26 mouse cellular contexts compared by ENCODE assay signal in the genomic region with DNA sequence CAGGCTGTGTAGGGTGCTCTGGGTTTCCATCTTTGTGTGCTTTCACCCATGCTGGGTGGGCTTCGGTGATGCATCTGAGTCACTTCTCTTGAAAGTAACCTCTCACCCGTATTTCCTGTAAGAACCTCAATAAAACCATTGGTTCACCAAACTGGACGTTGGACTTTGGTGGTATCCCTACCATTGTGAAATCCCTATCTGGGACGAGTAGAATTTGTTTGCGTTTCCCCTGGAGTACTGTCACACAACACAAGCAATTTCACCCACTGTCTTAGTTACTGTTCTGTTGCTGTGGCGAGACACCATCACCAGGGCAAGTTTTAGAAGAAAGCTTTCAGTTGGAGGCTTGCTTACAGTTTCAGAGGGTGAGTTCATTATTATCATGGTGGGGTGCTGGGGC. TPM values are rescaled to one million over a fixed set of nuclear protein-coding genes. Genes with fewer than 3 reads are reported as not detected.
"Had no signal": no experiment of that assay in that cellular context is flagged by ENCODE, and none has a peak within 500 bp of the region (broad histone marks: within the 10 kb centered on the region; RNA-seq: fewer than 3 reads in every experiment).

No protein-coding gene starts in this region.

- H3K4me2 ChIP-seq: forebrain, embryonic 15.5 days; heart, embryonic 11.5 days; heart, embryonic 13.5 days; heart, embryonic 15.5 days; hindbrain, embryonic 13.5 days; hindbrain, embryonic 15.5 days; kidney, embryonic 15.5 days had no signal

- H3K9ac ChIP-seq: forebrain, embryonic 15.5 days; forebrain, postnatal 0 days; heart, embryonic 13.5 days; heart, embryonic 15.5 days; hindbrain, embryonic 13.5 days; hindbrain, embryonic 15.5 days; kidney, embryonic 15.5 days had no signal

- H3K4me1 ChIP-seq: forebrain, embryonic 15.5 days; hindbrain, embryonic 15.5 days; kidney, embryonic 15.5 days had no signal

- H3K4me3 ChIP-seq: forebrain, embryonic 15.5 days; heart, adult 2 months; heart, embryonic 13.5 days; heart, embryonic 15.5 days; hindbrain, embryonic 13.5 days; hindbrain, embryonic 15.5 days; kidney, embryonic 15.5 days had no signal

- H3K27me3 ChIP-seq: forebrain, embryonic 15.5 days; heart, embryonic 13.5 days; heart, embryonic 15.5 days; hindbrain, embryonic 13.5 days; hindbrain, embryonic 15.5 days; kidney, embryonic 15.5 days had no signal

- H3K9me3 ChIP-seq: forebrain, embryonic 15.5 days; heart, embryonic 13.5 days; heart, embryonic 15.5 days; hindbrain, embryonic 13.5 days; hindbrain, embryonic 15.5 days; kidney, embryonic 15.5 days had no signal

- DNase-seq: forebrain, postnatal 0 days; gastrocnemius, postnatal 14 days; gastrocnemius, postnatal 36 days; heart, adult 11 months; heart, adult 2 months; heart, postnatal 14 days; heart, postnatal 36 days; kidney, adult 11 months; kidney, adult 2 months; kidney, adult 9 months; kidney, postnatal 14 days; kidney, postnatal 36 days; layer of hippocampus, adult 9-11 months; layer of hippocampus, postnatal 36 days; left cerebral cortex, postnatal 4 days had no signal

- H3K36me3 ChIP-seq: forebrain, embryonic 15.5 days; heart, embryonic 13.5 days; heart, embryonic 15.5 days; hindbrain, embryonic 15.5 days; kidney, embryonic 15.5 days had no signal

- ATAC-seq: forebrain, embryonic 15.5 days; forebrain, postnatal 0 days; hindbrain, postnatal 0 days had no signal

- H3K27ac ChIP-seq: forebrain, embryonic 15.5 days; heart, adult 2 months; heart, embryonic 13.5 days; heart, embryonic 15.5 days; hindbrain, embryonic 13.5 days; hindbrain, embryonic 15.5 days; hindbrain, postnatal 0 days; kidney, embryonic 15.5 days; kidney, postnatal 0 days had no signal

RNA-seq across cellular contexts. Expression of gene Pnmal1, which starts 8.9 kb away (rescaled TPM):
- polyA plus RNA-seq: gonadal fat pad, adult 2 months had no signal

RNA-seq across cellular contexts. Expression of gene Gm42372, which starts 14.5 kb away (rescaled TPM):
- polyA plus RNA-seq: gonadal fat pad, adult 2 months; heart, adult 2 months; heart, postnatal 0 days had no signal
